Comparison of ENCODE assay signal across 27 mouse cellular contexts in the genomic region with DNA sequence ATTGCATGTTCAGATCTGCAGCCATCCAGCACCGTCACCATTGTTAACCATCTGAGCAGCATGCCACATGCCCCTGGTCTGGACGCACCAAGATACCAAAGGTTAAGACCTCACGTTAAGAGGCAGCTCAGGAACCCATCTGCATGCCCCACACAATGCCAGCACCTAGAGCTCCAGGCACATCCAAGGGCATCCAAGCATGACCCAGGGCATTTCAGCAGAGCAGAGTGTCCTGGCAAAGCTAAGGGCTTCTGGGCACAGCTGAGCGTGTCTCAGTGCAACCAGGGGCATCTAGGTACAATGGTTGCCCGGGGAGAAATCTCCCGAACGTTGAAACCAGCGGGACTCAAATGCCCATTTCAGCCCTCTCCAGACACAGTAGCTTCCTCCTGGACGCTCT. TPM values are rescaled to one million over a fixed set of nuclear protein-coding genes. Genes with fewer than 3 reads are reported as not detected.
"Had no signal": no experiment of that assay in that cellular context is flagged by ENCODE, and none has a peak within 500 bp of the region (broad histone marks: within the 10 kb centered on the region; RNA-seq: fewer than 3 reads in every experiment).

No protein-coding gene starts in this region.

- H3K4me3 ChIP-seq: intestine, embryonic 15.5 days; liver, embryonic 13.5 days had no signal

- H3K27me3 ChIP-seq: intestine, embryonic 15.5 days; liver, embryonic 13.5 days had no signal

- H3K4me2 ChIP-seq: intestine, embryonic 15.5 days; liver, embryonic 13.5 days; midbrain, embryonic 11.5 days had no signal

- H3K9me3 ChIP-seq: intestine, embryonic 15.5 days; liver, embryonic 13.5 days had no signal

- H3K4me1 ChIP-seq: intestine, embryonic 15.5 days; liver, embryonic 13.5 days had no signal

- H3K36me3 ChIP-seq: intestine, embryonic 15.5 days; liver, embryonic 13.5 days had no signal

- ATAC-seq: hindbrain, embryonic 16.5 days; intestine, embryonic 15.5 days had no signal

- DNase-seq: left cerebral cortex, postnatal 4 days; liver, embryonic 13.5 days; lung, adult 2 months; lung, postnatal 14 days; lung, postnatal 4 days; midbrain, embryonic 14.5 days; right cerebral cortex, adult 18-20 months; right cerebral cortex, postnatal 14 days; right cerebral cortex, postnatal 4 days; thymus, postnatal 25 days had no signal

- H3K27ac ChIP-seq: intestine, embryonic 15.5 days; kidney, postnatal 0 days; liver, embryonic 13.5 days; stomach, postnatal 0 days had no signal

- H3K9ac ChIP-seq: intestine, embryonic 15.5 days; liver, embryonic 13.5 days had no signal

RNA-seq across cellular contexts. Expression of a gene that starts 21.9 kb away (rescaled TPM):
- total RNA-seq: layer of hippocampus, adult 18-20 months; layer of hippocampus, postnatal 14 days; left cerebral cortex, adult 8-10 months; left cerebral cortex, postnatal 14 days; left cerebral cortex, postnatal 4 days; liver, adult 2 months; megakaryocyte-erythroid progenitor cell, adult 5-6 weeks; midbrain, postnatal 0 days had no signal
- polyA plus RNA-seq: hindbrain, embryonic 16.5 days; intestine, embryonic 15.5 days; liver, adult 2 months; liver, embryonic 13.5 days; liver, embryonic 16.5 days; lung, adult 2 months; lung, embryonic 16.5 days; midbrain, embryonic 11.5 days; midbrain, embryonic 14.5 days; midbrain, postnatal 0 days; neural tube, embryonic 11.5 days; neural tube, embryonic 14.5 days; stomach, embryonic 14.5 days had no signal
